Mouse (Mus musculus) forebrain, embryonic 12.5 days (tissue): ENCODE measurements around the gene Ttyh1. TPM values are rescaled to one million over a fixed set of nuclear protein-coding genes. Genes with fewer than 3 reads are reported as not detected.

Source experiments
- ATAC-seq: fragments of 200-750 bp; cut with Nextera tagmentation; 2 replicates; pipeline ENCODE4 v1.8.0; 2017; ENCODE audit warnings: moderate TSS enrichment; ENCODE audit not compliant: low FRiP score
- H3K27ac ChIP-seq: fragments of 300-500 bp; sonication (generic); 2 replicates; pipeline ENCODE4 v1.5.1; 2016; ENCODE audit warnings: mild to moderate bottlenecking
- H3K27me3 ChIP-seq: fragments of 300-500 bp; sonication (generic); 2 replicates; pipeline ENCODE4 v1.6.1; 2016; ENCODE audit warnings: mild to moderate bottlenecking
- H3K36me3 ChIP-seq: fragments of 300-500 bp; sonication (generic); replicated peaks from 2 replicates; pipeline ENCODE4 v1.6.1; 2016; ENCODE audit warnings: mild to moderate bottlenecking
- H3K4me1 ChIP-seq: fragments of 300-500 bp; sonication (generic); 2 replicates; pipeline ENCODE4 v1.6.1; 2016
- H3K4me2 ChIP-seq: fragments of 300-500 bp; sonication (generic); 2 replicates; pipeline ENCODE4 v1.6.1; 2016; ENCODE audit warnings: mild to moderate bottlenecking, moderate library complexity
- H3K4me3 ChIP-seq: fragments of 300-500 bp; sonication (generic); replicated peaks from 2 replicates; pipeline ENCODE4 v1.5.1; 2016; ENCODE audit warnings: mild to moderate bottlenecking
- H3K9ac ChIP-seq: fragments of 300-500 bp; sonication (generic); 2 replicates; pipeline ENCODE4 v1.6.1; 2016; ENCODE audit warnings: mild to moderate bottlenecking
- H3K9me3 ChIP-seq: fragments of 300-500 bp; sonication (generic); 2 replicates; pipeline ENCODE4 v1.6.1; 2016
- WGBS: fragments of 180-500 bp; shearing (Covaris S2); methylation state at CpG from one replicate; pipeline ENCODE4 v1.1.7; 2016; 5-methylcytosine and 5-hydroxymethylcytosine counted together
- polyA plus RNA-seq: library from polyadenylated mRNA; unstranded; fragments of >200 nt; fragmentation: Nextera tagmentation; extraction: Ambion mirVana; gene quantifications from 2 replicates; pipeline ENCODE4 v1.2.1, GENCODE M21; 2016

Gene Ttyh1
- polyA plus RNA-seq, 1 experiment from 2014 or later, result 131 TPM

GRCm38 (mm10) chr7:4165286-4165685 lies 46.1 kb downstream of the Ttyh1 start:
- Histone ChIP-seq H3K4me1 (peaks cover 22% of the 10 kb centered on the region), H3K27me3 (no peaks in the 10 kb centered on the region), H3K27ac (0 out of 2 replicates have a peak overlapping the region, but pooled peaks have one; percentile 8), H3K9ac (no peak overlapping the region), H3K4me3 (no peak overlapping the region), H3K4me2 (0 out of 2 replicates have a peak overlapping the region, but pooled peaks have one; percentile 60), H3K9me3 (no peaks in the 10 kb centered on the region), H3K36me3 (no peaks in the 10 kb centered on the region)
- ATAC-seq, result no peak
- WGBS, result 28% methylated on average over 3 of the region's 3 CpGs

- Histone ChIP-seq H3K27me3 (no peaks in the 10 kb centered on the region), H3K9me3 (no peaks in the 10 kb centered on the region), H3K4me3 (no peak overlapping the region), H3K4me2 (no peak overlapping the region), H3K27ac (no peak overlapping the region), H3K4me1 (peaks cover 22% of the 10 kb centered on the region), H3K9ac (no peak overlapping the region), H3K36me3 (no peaks in the 10 kb centered on the region)
- no peak for ATAC-seq
Observed at GRCm38 (mm10) chr7:4167098-4167497, 47.9 kb downstream of the Ttyh1 start.

- ATAC-seq, result no peak
- H3K4me1 ChIP-seq, result peaks cover 1% of the 10 kb centered on the region; the same call in 1 of the 2 replicates
- H3K36me3 ChIP-seq, result no peaks in the 10 kb centered on the region
- H3K27ac ChIP-seq, result no peak overlapping the region
- WGBS, result 81% methylated on average over 6 of the region's 6 CpGs
- no peak overlapping the region for H3K4me2 ChIP-seq
- H3K9me3 ChIP-seq, result no peaks in the 10 kb centered on the region
- no peaks in the 10 kb centered on the region for H3K27me3 ChIP-seq
- H3K9ac ChIP-seq, result no peak overlapping the region
- H3K4me3 ChIP-seq, result no peak overlapping the region
Observed at GRCm38 (mm10) chr7:4170193-4170938, 51.2 kb downstream of the Ttyh1 start.

- H3K4me3 ChIP-seq, result no peak overlapping the region
- 48% methylated on average over 3 of the region's 3 CpGs for WGBS
- no peaks in the 10 kb centered on the region for H3K27me3 ChIP-seq
- H3K27ac ChIP-seq, result no peak overlapping the region
- H3K9me3 ChIP-seq, result no peaks in the 10 kb centered on the region
- ATAC-seq, result no peak
- no peak overlapping the region for H3K4me2 ChIP-seq
- H3K9ac ChIP-seq, result no peak overlapping the region
- no peaks in the 10 kb centered on the region for H3K4me1 ChIP-seq
- H3K36me3 ChIP-seq, result no peaks in the 10 kb centered on the region
Observed at GRCm38 (mm10) chr7:4178438-4178837, 59.2 kb downstream of the Ttyh1 start.

Other genes starting within 250 kb of the Ttyh1 start
- gene Gm14548, start 221.3 kb upstream of the Ttyh1 start, polyA plus RNA-seq, result not detected in 2 replicates
- not detected in 2 replicates for gene Lilra6, start 203.9 kb upstream of the Ttyh1 start, polyA plus RNA-seq
- gene Lair1, start 56.2 kb upstream of the Ttyh1 start, polyA plus RNA-seq, result 1.9 and 2.4 TPM in 2 replicates
- 104 and 115 TPM in 2 replicates for gene Leng8, start 17.6 kb downstream of the Ttyh1 start, polyA plus RNA-seq
- 3.0 TPM in 2 replicates for gene Leng9, start 31.0 kb downstream of the Ttyh1 start, polyA plus RNA-seq
- gene Cdc42ep5, start 45.5 kb downstream of the Ttyh1 start, polyA plus RNA-seq, result 11.3 and 14.0 TPM in 2 replicates
- gene Lilra5, start 118.3 kb downstream of the Ttyh1 start, polyA plus RNA-seq, result not detected in 2 replicates
- not detected in 2 replicates for gene Ncr1, start 218.3 kb downstream of the Ttyh1 start, polyA plus RNA-seq